Comparison of ENCODE assay signal across 18 mouse cellular contexts in genomic region chr16:73100273-73100672, GRCm38 (mm10).
"Had no signal": no experiment of that assay in that cellular context is flagged by ENCODE, and none has a peak within 500 bp of the region (broad histone marks: within the 10 kb centered on the region; RNA-seq: fewer than 3 reads in every experiment).

No protein-coding gene starts in this region.

- H3K36me3 ChIP-seq: midbrain, embryonic 10.5 days; midbrain, embryonic 12.5 days; neural tube, embryonic 13.5 days; neural tube, embryonic 15.5 days had no signal

- H3K4me2 ChIP-seq: lung, embryonic 14.5 days; midbrain, embryonic 12.5 days; neural tube, embryonic 13.5 days; neural tube, embryonic 15.5 days had no signal

- H3K9ac ChIP-seq: lung, embryonic 14.5 days; midbrain, embryonic 12.5 days; neural tube, embryonic 13.5 days; neural tube, embryonic 15.5 days had no signal

- H3K9me3 ChIP-seq: midbrain, embryonic 10.5 days; midbrain, embryonic 12.5 days; neural tube, embryonic 13.5 days; neural tube, embryonic 15.5 days had no signal

- H3K27me3 ChIP-seq: midbrain, embryonic 12.5 days; neural tube, embryonic 13.5 days; neural tube, embryonic 15.5 days had no signal

- H3K27ac ChIP-seq: midbrain, embryonic 10.5 days; midbrain, embryonic 12.5 days; neural tube, embryonic 13.5 days; neural tube, embryonic 15.5 days had no signal

- DNase-seq: lung, embryonic 14.5 days; lung, postnatal 10 days; lung, postnatal 4 days; midbrain, embryonic 14.5 days; retina, postnatal 1 day; right cerebral cortex, adult 18-20 months; right cerebral cortex, postnatal 25 days; right cerebral cortex, postnatal 4 days; spleen, adult 18-20 months; thymus, adult 18-20 months; thymus, postnatal 14 days; thymus, postnatal 36 days had no signal

- H3K4me3 ChIP-seq: midbrain, embryonic 10.5 days; midbrain, embryonic 12.5 days; myocyte; neural tube, embryonic 13.5 days; neural tube, embryonic 15.5 days had no signal

- ATAC-seq: midbrain, embryonic 16.5 days had no signal
